Mouse (Mus musculus) hindbrain, embryonic 13.5 days (tissue): ENCODE data around the gene Tpst2. TPM values are rescaled to one million over a fixed set of nuclear protein-coding genes. Genes with fewer than 3 reads are reported as not detected.

ENCODE experiments used
- ATAC-seq: fragments of 200-750 bp; cut with Nextera tagmentation; 2 replicates; pipeline ENCODE4 v1.8.0; 2017; ENCODE audit warnings: moderate TSS enrichment; ENCODE audit not compliant: low FRiP score
- H3K27ac ChIP-seq: fragments of 300-500 bp; sonication (generic); 2 replicates; pipeline ENCODE4 v1.5.1; 2015; ENCODE audit warnings: inconsistent platforms, mild to moderate bottlenecking, moderate library complexity
- H3K27me3 ChIP-seq: fragments of 300-500 bp; sonication (generic); 2 replicates; pipeline ENCODE4 v1.6.1; 2015; ENCODE audit warnings: mild to moderate bottlenecking, inconsistent platforms
- H3K36me3 ChIP-seq: fragments of 300-500 bp; sonication (generic); 2 replicates; pipeline ENCODE4 v1.6.1; 2015; ENCODE audit warnings: mild to moderate bottlenecking, inconsistent platforms
- H3K4me1 ChIP-seq: fragments of 300-500 bp; sonication (generic); replicated peaks from 2 replicates; pipeline ENCODE4 v1.6.1; 2015; ENCODE audit warnings: inconsistent platforms
- H3K4me2 ChIP-seq: fragments of 300-500 bp; sonication (generic); 2 replicates; pipeline ENCODE4 v1.6.1; 2015; ENCODE audit warnings: inconsistent platforms, mild to moderate bottlenecking, moderate library complexity
- H3K4me3 ChIP-seq: fragments of 300-500 bp; sonication (generic); 2 replicates; pipeline ENCODE4 v1.5.1; 2015; ENCODE audit warnings: mild to moderate bottlenecking, inconsistent platforms
- H3K9ac ChIP-seq: fragments of 300-500 bp; sonication (generic); 2 replicates; pipeline ENCODE4 v1.6.1; 2015; ENCODE audit warnings: mild to moderate bottlenecking, inconsistent platforms
- H3K9me3 ChIP-seq: fragments of 300-500 bp; sonication (generic); 2 replicates; pipeline ENCODE4 v1.6.1; 2016; ENCODE audit warnings: inconsistent platforms
- whole genome bisulfite sequencing: fragments of 180-500 bp; shearing (Covaris S2); methylation state at CpG from one replicate; pipeline ENCODE4 v1.1.7; 2015; 5-methylcytosine and 5-hydroxymethylcytosine counted together
- polyA plus RNA-seq: library from polyadenylated mRNA; unstranded; fragments of >200 nt; fragmentation: Nextera tagmentation; extraction: Ambion mirVana; gene quantifications from 2 replicates; pipeline ENCODE4 v1.2.1, GENCODE M21; 2015

The Tpst2 gene
- polyA plus RNA-seq, 1 experiment from 2014 or later: 26.9 TPM

DNA sequence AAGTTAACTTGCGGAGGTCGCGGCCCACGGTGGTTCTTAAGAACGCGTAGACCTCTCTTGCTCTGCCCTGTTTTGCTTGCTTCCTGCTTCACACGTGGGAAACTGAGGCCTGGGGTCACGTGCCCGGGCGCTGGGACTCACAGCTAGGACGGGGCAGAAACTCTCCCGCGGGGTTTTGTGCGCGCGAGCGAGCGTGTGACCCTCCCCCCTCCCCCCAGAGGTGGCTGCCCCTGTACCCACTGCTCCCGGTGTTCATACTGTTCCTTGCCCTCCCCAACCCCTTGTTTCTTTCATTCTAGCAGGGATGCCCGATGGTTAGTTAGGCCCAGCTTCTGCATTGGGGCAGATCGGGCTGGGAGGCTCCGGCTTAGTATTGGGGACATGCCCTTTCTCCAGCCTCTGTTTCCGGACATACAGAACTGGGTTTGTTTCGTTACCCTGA, 437 bp downstream of the Tpst2 start:
- H3K4me2 ChIP-seq: peak overlapping the region; percentile 87
- H3K27ac ChIP-seq: peak overlapping the region; percentile 88
- H3K36me3 ChIP-seq: no peaks in the 10 kb centered on the region
- no peak; the same call in 1 of the 2 replicates for ATAC-seq
- H3K9me3 ChIP-seq: no peaks in the 10 kb centered on the region
- peak overlapping the region; percentile 72 for H3K9ac ChIP-seq
- H3K4me1 ChIP-seq: peaks cover 54% of the 10 kb centered on the region
- H3K4me3 ChIP-seq: peak overlapping the region; percentile 53
- H3K27me3 ChIP-seq: 0 out of 2 replicates have a peak, but pooled peaks cover 4% of the 10 kb centered on the region
- under 1% methylated on average over 24 of the region's 24 CpGs for WGBS

DNA sequence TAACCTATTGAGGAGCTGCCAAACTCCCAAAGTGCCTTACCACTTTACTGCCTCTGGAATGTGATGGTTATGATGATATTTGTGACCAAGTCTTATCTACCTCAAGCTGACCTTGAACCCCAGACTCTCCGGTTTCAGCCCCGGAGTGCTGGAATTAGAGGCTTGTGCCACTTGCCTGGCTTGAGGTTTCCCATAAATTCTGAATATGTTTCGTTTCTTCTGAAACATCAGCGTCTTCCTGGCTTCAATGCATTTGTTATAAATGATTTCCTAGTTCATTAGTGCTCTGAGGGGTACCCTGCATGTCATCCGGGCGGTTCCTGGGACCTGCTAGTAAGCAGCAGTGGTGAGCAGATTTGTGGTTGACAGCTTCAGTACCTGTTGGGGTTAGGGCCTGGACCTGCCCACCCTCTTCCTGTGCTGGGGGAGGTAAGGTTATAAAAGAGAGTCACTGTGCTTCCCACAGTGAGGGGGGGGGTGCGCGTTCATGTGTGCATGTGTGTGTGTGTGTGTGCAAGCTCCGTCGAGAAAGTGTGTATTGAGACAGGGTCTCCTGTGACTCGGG, 1.5 kb downstream of the Tpst2 start:
- Histone ChIP-seq H3K36me3 (no peaks in the 10 kb centered on the region), H3K4me2 (peak overlapping the region; percentile 87), H3K9me3 (no peaks in the 10 kb centered on the region), H3K27ac (no peak overlapping the region), H3K9ac (no peak overlapping the region), H3K27me3 (0 out of 2 replicates have a peak, but pooled peaks cover 4% of the 10 kb centered on the region), H3K4me3 (no peak overlapping the region), H3K4me1 (peaks cover 59% of the 10 kb centered on the region)
- no peak for ATAC-seq
- 92% methylated on average over 11 of the region's 11 CpGs for WGBS

DNA sequence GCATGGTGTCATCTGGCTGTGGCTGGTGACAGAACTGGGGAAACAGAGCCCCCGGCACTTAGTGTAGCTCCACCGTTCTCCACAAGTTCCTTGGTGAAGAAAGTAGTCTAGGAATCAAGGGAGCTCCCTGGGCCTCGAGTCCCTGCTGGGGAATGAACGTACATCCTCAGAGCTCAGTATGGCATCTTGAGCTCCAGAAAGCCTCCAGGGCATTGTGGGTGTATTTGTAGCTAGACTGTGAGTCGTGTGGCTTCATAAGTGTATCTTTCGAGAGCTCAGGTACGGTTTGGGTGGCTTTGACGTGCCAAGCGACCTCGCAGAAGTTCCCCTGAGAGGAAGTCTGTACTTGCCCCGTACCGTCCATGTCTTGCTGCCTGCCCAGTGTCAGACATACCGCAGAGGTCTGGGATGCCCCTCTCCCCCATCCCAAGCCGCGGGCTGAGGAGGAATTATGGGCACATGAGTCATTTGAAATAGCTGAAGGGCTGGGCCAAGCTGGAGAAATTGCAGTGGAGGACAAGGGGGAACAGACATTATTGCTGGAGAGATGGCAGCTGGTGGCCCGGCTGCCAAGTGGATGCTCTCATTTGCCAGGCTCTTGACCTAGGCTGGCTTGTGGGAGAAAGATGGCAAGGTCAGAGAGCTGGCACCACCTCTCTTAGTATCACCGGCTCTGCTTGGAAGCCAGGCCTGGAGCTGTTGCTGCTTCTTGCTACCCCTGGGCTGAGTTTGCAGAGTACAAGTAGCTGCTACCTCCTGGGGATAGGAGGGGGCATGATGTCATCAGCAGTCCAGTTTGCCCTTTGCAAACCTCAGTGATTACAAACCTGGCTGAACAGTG, 2.9 kb downstream of the Tpst2 start:
- WGBS: 92% methylated on average over 17 of the region's 17 CpGs
- no peak overlapping the region for H3K4me3 ChIP-seq
- peak overlapping the region; percentile 46; the same call in 1 of the 2 replicates for H3K9ac ChIP-seq
- no peaks in the 10 kb centered on the region for H3K36me3 ChIP-seq
- H3K27me3 ChIP-seq: 0 out of 2 replicates have a peak, but pooled peaks cover 2% of the 10 kb centered on the region
- no peak overlapping the region for H3K27ac ChIP-seq
- H3K4me1 ChIP-seq: peaks cover 70% of the 10 kb centered on the region
- H3K9me3 ChIP-seq: no peaks in the 10 kb centered on the region
- H3K4me2 ChIP-seq: no peak overlapping the region
- ATAC-seq: no peak

DNA sequence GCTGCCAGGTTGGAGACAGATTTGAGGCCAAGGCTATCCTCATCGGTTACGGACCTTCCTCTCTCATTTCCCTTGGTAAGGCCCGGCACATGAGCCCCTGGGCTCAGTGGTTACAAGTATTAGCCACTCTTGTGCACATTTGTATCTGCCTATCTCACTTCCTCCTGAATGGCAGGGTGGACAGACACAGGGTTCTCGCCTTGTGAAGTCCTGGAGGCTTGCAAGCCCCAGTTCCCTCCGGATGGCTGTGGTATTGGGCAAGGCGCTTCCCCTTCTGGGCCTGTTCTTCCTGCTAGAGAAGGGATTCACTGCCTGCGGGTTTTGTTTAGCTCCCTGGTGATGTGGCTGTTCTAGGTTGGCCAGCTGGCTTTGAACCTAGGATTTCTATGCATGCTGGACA, 3.7 kb downstream of the Tpst2 start:
- WGBS: 84% methylated on average over 7 of the region's 7 CpGs
- Histone ChIP-seq H3K9ac (peak overlapping the region; percentile 46; the same call in 1 of the 2 replicates), H3K9me3 (no peaks in the 10 kb centered on the region)

DNA sequence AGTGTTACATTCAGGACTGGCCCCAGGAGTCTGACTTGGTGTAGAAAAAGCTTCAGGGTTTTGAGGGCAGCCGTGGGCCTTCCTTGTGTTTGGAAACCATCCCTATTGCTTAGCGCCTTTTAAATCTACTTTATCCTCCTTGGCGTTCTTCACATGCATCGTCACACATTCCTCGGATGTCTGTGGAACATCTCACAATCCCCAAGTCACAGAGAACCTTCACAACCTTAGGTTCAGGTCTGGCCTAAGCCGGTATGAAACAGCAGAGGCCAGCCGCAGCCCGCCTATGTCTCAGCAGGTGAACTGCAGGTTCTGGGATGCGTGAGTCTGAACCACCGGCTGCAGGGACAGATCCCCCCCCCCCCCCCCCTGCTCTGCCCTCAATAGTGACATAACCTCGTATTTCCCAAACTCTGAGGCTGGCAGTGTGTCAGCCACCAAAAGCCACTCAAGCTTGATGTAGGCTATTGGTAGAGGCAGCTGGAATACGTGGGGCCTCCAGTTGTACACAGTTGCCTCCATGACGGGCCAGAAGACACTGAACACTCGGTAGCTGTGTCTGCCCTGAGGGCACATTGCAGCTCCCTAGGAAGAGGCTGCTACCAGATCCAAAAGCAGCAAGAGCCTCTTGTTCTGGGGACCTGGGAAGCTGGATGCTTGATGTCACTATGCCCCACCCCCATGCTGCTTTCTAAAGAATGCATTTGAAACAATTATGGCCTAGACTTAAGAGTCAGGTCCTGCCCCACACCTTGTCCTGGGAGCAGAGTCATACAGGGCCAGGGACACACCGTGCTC, 4.6 kb downstream of the Tpst2 start:
- peak overlapping the region; percentile 30; the same call in 1 of the 2 replicates for H3K27ac ChIP-seq

More for the DNA sequence above, 3.7 kb downstream of the Tpst2 start:
- no peak for ATAC-seq
- peaks cover 77% of the 10 kb centered on the region for H3K4me1 ChIP-seq
- no peak overlapping the region for H3K27ac ChIP-seq
- no peak overlapping the region for H3K4me2 ChIP-seq
- no peak overlapping the region for H3K4me3 ChIP-seq
- no peaks in the 10 kb centered on the region for H3K27me3 ChIP-seq
- H3K36me3 ChIP-seq: no peaks in the 10 kb centered on the region

DNA sequence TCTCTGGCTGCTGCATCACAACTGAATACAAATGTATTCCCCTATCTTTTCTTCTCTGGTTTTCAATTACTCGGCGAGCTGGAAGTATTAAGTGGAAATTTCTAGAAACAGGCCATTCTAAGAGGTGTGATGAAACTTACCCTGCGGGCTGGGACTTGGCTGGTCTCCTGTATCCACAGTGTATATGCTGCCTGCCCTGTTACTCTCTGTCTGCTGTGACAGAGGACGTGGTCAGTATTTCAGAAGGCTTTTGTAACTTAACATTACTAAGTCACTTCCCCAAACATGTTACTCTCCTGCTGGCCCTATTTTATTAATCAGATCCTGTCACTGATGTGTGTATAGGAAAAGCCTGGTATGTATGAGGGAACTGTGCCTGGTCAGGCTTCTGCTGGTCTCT, 5.2 kb downstream of the Tpst2 start:
- no peak overlapping the region for H3K27ac ChIP-seq
- no peak for ATAC-seq
- no peaks in the 10 kb centered on the region for H3K9me3 ChIP-seq
- no peaks in the 10 kb centered on the region for H3K27me3 ChIP-seq
- no peak overlapping the region for H3K4me3 ChIP-seq
- WGBS: 83% methylated on average over 4 of the region's 4 CpGs
- peaks cover 71% of the 10 kb centered on the region for H3K4me1 ChIP-seq
- no peaks in the 10 kb centered on the region for H3K36me3 ChIP-seq
- no peak overlapping the region for H3K4me2 ChIP-seq
- H3K9ac ChIP-seq: no peak overlapping the region

More for the DNA sequence above, 4.6 kb downstream of the Tpst2 start:
- no peak overlapping the region for H3K4me3 ChIP-seq
- WGBS: 66% methylated on average over 15 of the region's 15 CpGs
- no peak overlapping the region for H3K4me2 ChIP-seq
- H3K36me3 ChIP-seq: no peaks in the 10 kb centered on the region
- H3K27me3 ChIP-seq: no peaks in the 10 kb centered on the region
- peaks cover 71% of the 10 kb centered on the region for H3K4me1 ChIP-seq
- H3K9ac ChIP-seq: 0 out of 2 replicates have a peak overlapping the region, but pooled peaks have one; percentile 8
- no peaks in the 10 kb centered on the region for H3K9me3 ChIP-seq
- ATAC-seq: no peak

DNA sequence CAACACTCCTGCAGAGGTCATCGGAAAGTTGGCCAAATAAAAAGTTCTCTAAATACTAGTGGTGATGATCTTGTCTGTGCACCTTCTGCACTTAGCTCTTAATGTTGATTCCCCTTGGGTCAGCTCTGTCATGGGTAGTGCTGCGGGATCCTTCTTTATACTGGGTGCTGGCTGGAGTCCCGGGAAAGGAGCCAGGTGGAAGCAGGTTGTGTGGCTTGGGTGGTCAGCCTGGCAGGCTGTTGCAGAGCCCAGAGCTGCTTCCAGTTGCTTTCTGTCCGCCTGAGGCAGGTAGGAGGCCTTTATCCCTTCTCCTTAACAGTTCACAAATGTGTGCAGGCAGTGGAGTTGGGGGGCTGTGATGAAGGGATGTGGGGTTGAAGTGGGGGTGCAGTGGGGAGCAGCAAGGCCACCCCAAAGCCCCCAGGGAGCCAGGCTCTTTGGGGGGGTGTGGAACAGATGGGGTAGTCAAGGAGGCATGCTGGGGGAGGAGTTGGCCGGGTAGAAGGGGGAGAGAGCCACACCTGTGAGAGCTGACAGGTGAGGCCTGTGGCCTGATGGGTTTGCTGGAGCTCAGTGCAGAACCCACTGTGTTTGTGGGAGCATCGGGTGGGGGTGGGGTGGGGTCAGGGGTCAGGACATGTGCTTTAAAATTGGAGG, 5.8 kb downstream of the Tpst2 start:
- Histone ChIP-seq H3K27ac (no peak overlapping the region), H3K36me3 (no peaks in the 10 kb centered on the region), H3K27me3 (no peaks in the 10 kb centered on the region), H3K4me3 (no peak overlapping the region), H3K9me3 (no peaks in the 10 kb centered on the region), H3K9ac (no peak overlapping the region), H3K4me2 (no peak overlapping the region), H3K4me1 (peaks cover 67% of the 10 kb centered on the region)
- no peak for ATAC-seq
- whole genome bisulfite sequencing: 74% methylated on average over 6 of the region's 6 CpGs

DNA sequence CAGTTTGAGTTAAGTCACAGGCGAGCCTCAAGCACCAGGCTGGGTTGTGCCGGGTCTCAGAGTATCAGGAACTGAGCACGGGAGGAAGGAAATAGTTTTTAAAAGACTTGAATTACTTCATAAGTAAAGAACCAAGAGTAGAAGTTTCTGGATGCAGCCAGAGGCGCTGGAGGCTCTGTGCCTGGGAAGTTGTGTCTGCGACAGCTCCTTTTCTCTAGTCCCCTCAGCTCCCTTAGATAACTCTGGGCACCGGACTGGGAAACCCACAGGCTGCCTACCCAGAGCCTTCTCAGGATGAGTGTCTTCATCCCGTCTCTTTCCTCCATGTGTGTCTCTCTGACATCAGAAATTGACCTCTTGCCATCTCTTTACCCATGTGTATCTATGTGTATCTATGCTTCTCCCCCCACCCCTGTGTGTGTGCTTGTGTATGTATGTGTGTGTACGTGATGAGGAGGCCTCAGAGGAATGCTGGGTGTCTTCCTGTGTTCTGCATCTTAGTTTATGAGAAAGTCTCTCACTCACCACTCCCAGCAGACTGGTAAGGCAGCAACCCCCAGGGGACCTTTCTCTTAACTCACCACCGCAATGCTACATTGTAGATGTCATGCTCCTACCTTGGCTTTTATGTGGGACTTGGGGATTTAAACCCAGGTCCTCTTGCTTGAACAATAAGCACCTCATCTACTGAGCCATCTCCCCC, 6.4 kb downstream of the Tpst2 start:
- Histone ChIP-seq H3K4me3 (no peak overlapping the region), H3K4me1 (peaks cover 60% of the 10 kb centered on the region), H3K9me3 (no peaks in the 10 kb centered on the region), H3K36me3 (no peaks in the 10 kb centered on the region), H3K9ac (0 out of 2 replicates have a peak overlapping the region, but pooled peaks have one; percentile 13), H3K4me2 (no peak overlapping the region), H3K27me3 (no peaks in the 10 kb centered on the region), H3K27ac (peak overlapping the region; percentile 3; the same call in 1 of the 2 replicates)
- WGBS: 80% methylated on average over 9 of the region's 9 CpGs
- no peak for ATAC-seq

DNA sequence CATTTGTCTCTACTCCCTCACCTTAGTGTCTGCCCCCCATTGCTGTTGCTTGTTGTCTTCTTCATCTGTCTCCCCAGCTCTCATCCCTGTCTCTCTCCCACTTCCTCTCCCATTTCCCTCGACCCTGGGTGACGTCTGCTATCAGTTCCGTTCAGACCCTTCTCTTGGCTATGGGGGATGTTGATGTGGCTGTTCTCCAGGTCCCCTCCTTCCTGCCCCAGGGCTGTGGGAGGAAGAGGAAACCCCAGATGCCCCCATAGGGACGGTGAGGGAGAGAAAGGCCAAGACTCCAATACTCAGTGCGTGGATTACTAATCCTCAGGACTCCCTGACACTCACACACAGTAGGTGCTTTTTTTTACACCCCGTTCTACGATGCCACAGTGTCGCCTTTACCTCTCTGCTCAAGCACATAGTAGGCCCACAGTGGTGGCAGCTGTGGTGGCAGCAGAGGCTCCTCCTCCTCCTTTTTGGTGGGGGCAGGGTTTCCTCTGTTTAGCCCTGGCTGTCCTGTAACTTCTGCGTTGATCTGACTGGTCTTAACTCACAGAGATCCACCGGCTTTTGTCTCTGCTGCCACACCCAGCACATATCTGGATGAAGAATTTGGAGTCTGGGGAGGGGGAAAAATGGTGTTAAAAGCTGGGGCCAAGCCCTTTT, 7.2 kb downstream of the Tpst2 start:
- no peak for ATAC-seq
- no peak overlapping the region for H3K4me3 ChIP-seq
- no peak overlapping the region for H3K4me2 ChIP-seq
- H3K27me3 ChIP-seq: no peaks in the 10 kb centered on the region
- H3K9me3 ChIP-seq: no peaks in the 10 kb centered on the region
- H3K27ac ChIP-seq: peak overlapping the region; percentile 3; the same call in 1 of the 2 replicates
- H3K9ac ChIP-seq: 0 out of 2 replicates have a peak overlapping the region, but pooled peaks have one; percentile 13
- H3K4me1 ChIP-seq: peaks cover 61% of the 10 kb centered on the region
- no peaks in the 10 kb centered on the region for H3K36me3 ChIP-seq
- 79% methylated on average over 10 of the region's 10 CpGs for WGBS

DNA sequence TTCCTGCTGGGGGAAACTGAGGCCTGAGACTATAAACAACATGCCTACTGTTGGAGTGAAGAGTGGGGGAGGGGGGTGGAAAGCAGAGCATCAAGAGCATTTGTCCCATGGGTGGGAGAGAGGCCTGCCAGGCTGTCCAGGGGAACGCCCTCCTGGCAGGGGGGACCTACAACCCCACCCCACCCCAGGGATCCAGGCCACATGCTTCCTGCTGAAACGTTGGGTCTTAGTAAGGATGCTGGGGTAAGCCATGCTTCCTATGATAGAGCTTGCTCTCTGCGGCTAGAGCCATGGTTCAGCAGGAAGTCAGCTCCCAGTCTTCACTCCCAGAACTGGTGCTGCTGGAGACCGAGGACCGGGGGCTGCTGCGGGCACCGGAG, 7.7 kb downstream of the Tpst2 start:
- Histone ChIP-seq H3K9me3 (no peaks in the 10 kb centered on the region), H3K4me1 (peaks cover 57% of the 10 kb centered on the region), H3K27ac (peak overlapping the region; percentile 6; the same call in 1 of the 2 replicates), H3K9ac (no peak overlapping the region), H3K4me3 (no peak overlapping the region), H3K27me3 (no peaks in the 10 kb centered on the region), H3K36me3 (no peaks in the 10 kb centered on the region), H3K4me2 (no peak overlapping the region)
- WGBS: 86% methylated on average over 7 of the region's 7 CpGs
- ATAC-seq: no peak
